23 mouse cellular contexts compared by ENCODE assay signal in genomic region chr1:158414198-158414597, GRCm38 (mm10). TPM values are rescaled to one million over a fixed set of nuclear protein-coding genes. Genes with fewer than 3 reads are reported as not detected.
DNase-seq lines count a peak whose midpoint lies in the region; ATAC-seq lines count a peak whose summit lies in the region.
"Had no signal": no experiment of that assay in that cellular context is flagged by ENCODE, and none has a peak within 500 bp of the region (broad histone marks: within the 10 kb centered on the region; RNA-seq: fewer than 3 reads in every experiment).

No protein-coding gene starts in this region.

- no peaks in the 10 kb centered on the region for H3K27me3 ChIP-seq in forebrain, embryonic 13.5 days
- no peaks in the 10 kb centered on the region for H3K27me3 ChIP-seq in forebrain, embryonic 16.5 days (replicated peaks; ENCODE audit: control insufficient read depth, insufficient read depth, low read length)
- no peaks in the 10 kb centered on the region for H3K27me3 ChIP-seq in forebrain, embryonic 15.5 days
- H3K27me3 ChIP-seq in forebrain, embryonic 10.5 days (ENCODE audit: poor library complexity, severe bottlenecking): no peaks in the 10 kb centered on the region
- no peaks in the 10 kb centered on the region for H3K27me3 ChIP-seq in midbrain, embryonic 15.5 days (replicated peaks)
- no peaks in the 10 kb centered on the region for H3K27me3 ChIP-seq in midbrain, embryonic 14.5 days (ENCODE audit: control insufficient read depth, insufficient read depth, low read length)
- H3K27me3 ChIP-seq: CH12.LX; embryonic facial prominence, embryonic 12.5 days; forebrain, embryonic 12.5 days had no signal

- DNase-seq in forebrain, embryonic 10.5 days (ENCODE audit: extremely low spot score, low spot score): no peak
- DNase-seq in midbrain, embryonic 14.5 days: no peak
- DNase-seq: adrenal gland, adult 8-10 months; adrenal gland, postnatal 14 days; adrenal gland, postnatal 36 days; B cell, adult 2 months; cerebellum, adult 11-12 months; cerebellum, adult 2 months; cerebellum, adult 9-10 months; cerebellum, postnatal 10 days; cerebellum, postnatal 25 days had no signal

- peaks cover 6% of the 10 kb centered on the region; the same call in 1 of the 2 replicates for H3K4me1 ChIP-seq in forebrain, embryonic 13.5 days
- peaks cover 6% of the 10 kb centered on the region for H3K4me1 ChIP-seq in forebrain, embryonic 16.5 days (replicated peaks; ENCODE audit: control insufficient read depth, insufficient read depth, low read length)
- peaks cover 7% of the 10 kb centered on the region; the same call in 1 of the 2 replicates for H3K4me1 ChIP-seq in forebrain, embryonic 15.5 days
- no peaks in the 10 kb centered on the region for H3K4me1 ChIP-seq in forebrain, embryonic 10.5 days
- H3K4me1 ChIP-seq in midbrain, embryonic 15.5 days: peaks cover under 1% of the 10 kb centered on the region; the same call in 1 of the 2 replicates
- no peaks in the 10 kb centered on the region for H3K4me1 ChIP-seq in midbrain, embryonic 14.5 days (ENCODE audit: control insufficient read depth, insufficient read depth, low read length)
- H3K4me1 ChIP-seq: embryonic facial prominence, embryonic 12.5 days; forebrain, embryonic 12.5 days had no signal

- no peaks in the 10 kb centered on the region for H3K9me3 ChIP-seq in forebrain, embryonic 13.5 days (replicated peaks)
- H3K9me3 ChIP-seq in forebrain, embryonic 16.5 days (ENCODE audit: control insufficient read depth, low read length): no peaks in the 10 kb centered on the region
- no peaks in the 10 kb centered on the region for H3K9me3 ChIP-seq in forebrain, embryonic 15.5 days
- no peaks in the 10 kb centered on the region for H3K9me3 ChIP-seq in forebrain, embryonic 10.5 days
- H3K9me3 ChIP-seq in midbrain, embryonic 15.5 days: no peaks in the 10 kb centered on the region
- H3K9me3 ChIP-seq in midbrain, embryonic 14.5 days (ENCODE audit: control insufficient read depth, low read length): no peaks in the 10 kb centered on the region
- H3K9me3 ChIP-seq: embryonic facial prominence, embryonic 10.5 days; embryonic facial prominence, embryonic 12.5 days; forebrain, embryonic 12.5 days had no signal

- H3K36me3 ChIP-seq in forebrain, embryonic 13.5 days (ENCODE audit: poor library complexity, severe bottlenecking): no peaks in the 10 kb centered on the region
- H3K36me3 ChIP-seq in forebrain, embryonic 16.5 days (ENCODE audit: control insufficient read depth, insufficient read depth): no peaks in the 10 kb centered on the region
- H3K36me3 ChIP-seq in forebrain, embryonic 15.5 days: no peaks in the 10 kb centered on the region
- no peaks in the 10 kb centered on the region for H3K36me3 ChIP-seq in forebrain, embryonic 10.5 days (replicated peaks)
- H3K36me3 ChIP-seq in midbrain, embryonic 15.5 days (replicated peaks): no peaks in the 10 kb centered on the region
- H3K36me3 ChIP-seq in midbrain, embryonic 14.5 days (ENCODE audit: control insufficient read depth, insufficient read depth, low read length): no peaks in the 10 kb centered on the region
- H3K36me3 ChIP-seq: embryonic facial prominence, embryonic 10.5 days; embryonic facial prominence, embryonic 12.5 days; forebrain, embryonic 12.5 days; G1E had no signal

- 91% methylated on average over 2 of the region's 2 CpGs for WGBS in forebrain, embryonic 13.5 days
- 94% methylated on average over 2 of the region's 2 CpGs for WGBS in forebrain, embryonic 16.5 days
- 90% methylated on average over 2 of the region's 2 CpGs for WGBS in forebrain, embryonic 15.5 days
- 91% methylated on average over 2 of the region's 2 CpGs for WGBS in forebrain, embryonic 10.5 days
- 92% methylated on average over 2 of the region's 2 CpGs for WGBS in midbrain, embryonic 15.5 days
- WGBS in midbrain, embryonic 14.5 days: 89% methylated on average over 2 of the region's 2 CpGs

- no peak overlapping the region for H3K27ac ChIP-seq in forebrain, embryonic 13.5 days
- no peak overlapping the region for H3K27ac ChIP-seq in forebrain, embryonic 16.5 days (ENCODE audit: low read length)
- no peak overlapping the region for H3K27ac ChIP-seq in forebrain, embryonic 15.5 days (replicated peaks)
- no peak overlapping the region for H3K27ac ChIP-seq in forebrain, embryonic 10.5 days
- no peak overlapping the region for H3K27ac ChIP-seq in midbrain, embryonic 15.5 days
- H3K27ac ChIP-seq in midbrain, embryonic 14.5 days (replicated peaks; ENCODE audit: low read depth, low read length): no peak overlapping the region
- H3K27ac ChIP-seq: embryonic facial prominence, embryonic 10.5 days; embryonic facial prominence, embryonic 12.5 days; forebrain, embryonic 12.5 days had no signal

- H3K4me2 ChIP-seq in forebrain, embryonic 13.5 days: no peak overlapping the region
- H3K4me2 ChIP-seq in forebrain, embryonic 16.5 days (ENCODE audit: low read length): no peak overlapping the region
- H3K4me2 ChIP-seq in forebrain, embryonic 15.5 days (replicated peaks): no peak overlapping the region
- H3K4me2 ChIP-seq in midbrain, embryonic 15.5 days: no peak overlapping the region
- no peak overlapping the region for H3K4me2 ChIP-seq in midbrain, embryonic 14.5 days (ENCODE audit: low read length)
- H3K4me2 ChIP-seq: embryonic facial prominence, embryonic 12.5 days; forebrain, embryonic 12.5 days had no signal

- no peak overlapping the region for H3K4me3 ChIP-seq in forebrain, embryonic 13.5 days
- H3K4me3 ChIP-seq in forebrain, embryonic 16.5 days (replicated peaks; ENCODE audit: low read length): no peak overlapping the region
- no peak overlapping the region for H3K4me3 ChIP-seq in forebrain, embryonic 15.5 days
- no peak overlapping the region for H3K4me3 ChIP-seq in forebrain, embryonic 10.5 days
- H3K4me3 ChIP-seq in midbrain, embryonic 15.5 days: no peak overlapping the region
- no peak overlapping the region for H3K4me3 ChIP-seq in midbrain, embryonic 14.5 days (replicated peaks; ENCODE audit: low read depth, low read length)
- H3K4me3 ChIP-seq: embryonic facial prominence, embryonic 10.5 days; embryonic facial prominence, embryonic 12.5 days; forebrain, embryonic 12.5 days had no signal

- H3K9ac ChIP-seq in forebrain, embryonic 13.5 days: no peak overlapping the region
- no peak overlapping the region for H3K9ac ChIP-seq in forebrain, embryonic 16.5 days (replicated peaks; ENCODE audit: low read depth, low read length)
- H3K9ac ChIP-seq in forebrain, embryonic 15.5 days (replicated peaks): no peak overlapping the region
- no peak overlapping the region for H3K9ac ChIP-seq in midbrain, embryonic 15.5 days
- H3K9ac ChIP-seq in midbrain, embryonic 14.5 days (replicated peaks; ENCODE audit: low read length): no peak overlapping the region
- H3K9ac ChIP-seq: embryonic facial prominence, embryonic 12.5 days; forebrain, embryonic 12.5 days had no signal

- peak; percentile 43; the same call in 1 of the 2 replicates for ATAC-seq in forebrain, embryonic 13.5 days
- no peak for ATAC-seq in forebrain, embryonic 16.5 days
- ATAC-seq in forebrain, embryonic 15.5 days (replicated peaks): peak; percentile 70
- ATAC-seq in midbrain, embryonic 15.5 days (replicated peaks): peak; percentile 65
- ATAC-seq in midbrain, embryonic 14.5 days (ENCODE audit: low FRiP score, low TSS enrichment): no peak
- ATAC-seq: activated CD4-positive, CD25-positive, alpha-beta regulatory T cell, adult 4 months; CD4-positive, CD25-positive, alpha-beta regulatory T cell, adult 4 months; Patski had no signal

RNA-seq across cellular contexts. Expression of gene Astn1, which starts 52.1 kb away (rescaled TPM):
- 24.7 and 28.5 TPM in 2 replicates for polyA plus RNA-seq in forebrain, embryonic 13.5 days (2015; fragmentation: Nextera tagmentation; extraction: Ambion mirVana)
- 37.9 and 42.3 TPM in 2 replicates for polyA plus RNA-seq in forebrain, embryonic 16.5 days (2015; fragmentation: Nextera tagmentation; extraction: Ambion mirVana)
- 34.5 and 35.2 TPM in 2 replicates for polyA plus RNA-seq in forebrain, embryonic 15.5 days (2015; fragmentation: Nextera tagmentation; extraction: Ambion mirVana)
- polyA plus RNA-seq in forebrain, embryonic 10.5 days (2016; fragmentation: Nextera tagmentation; extraction: Ambion mirVana): 7.7 and 8.2 TPM in 2 replicates
- polyA plus RNA-seq in midbrain, embryonic 15.5 days (2015; fragmentation: Nextera tagmentation; extraction: Ambion mirVana): 43.2 and 44.3 TPM in 2 replicates
- polyA plus RNA-seq in midbrain, embryonic 14.5 days (2014; fragmentation: Nextera tagmentation; extraction: Ambion mirVana): 54.8 and 59.6 TPM in 2 replicates
- polyA plus RNA-seq: CD4-positive, CD25-positive, alpha-beta regulatory T cell, adult 4 months; Patski had no signal

RNA-seq across cellular contexts. Expression of gene Brinp2, which starts 58.1 kb away (rescaled TPM):
- 19.0 and 27.1 TPM in 2 replicates for polyA plus RNA-seq in forebrain, embryonic 13.5 days (2015; fragmentation: Nextera tagmentation; extraction: Ambion mirVana)
- polyA plus RNA-seq in forebrain, embryonic 16.5 days (2015; fragmentation: Nextera tagmentation; extraction: Ambion mirVana): 46.4 and 46.5 TPM in 2 replicates
- 42.0 and 43.9 TPM in 2 replicates for polyA plus RNA-seq in forebrain, embryonic 15.5 days (2015; fragmentation: Nextera tagmentation; extraction: Ambion mirVana)
- polyA plus RNA-seq in forebrain, embryonic 10.5 days (2016; fragmentation: Nextera tagmentation; extraction: Ambion mirVana): 1.0 and 2.4 TPM in 2 replicates
- 31.8 and 33.4 TPM in 2 replicates for polyA plus RNA-seq in midbrain, embryonic 15.5 days (2015; fragmentation: Nextera tagmentation; extraction: Ambion mirVana)
- polyA plus RNA-seq in midbrain, embryonic 14.5 days (2014; fragmentation: Nextera tagmentation; extraction: Ambion mirVana): 27.1 and 27.6 TPM in 2 replicates
- polyA plus RNA-seq: G1E, Patski had no signal

Comparison
In these comparisons a context has a peak if more than half of its experiments do, and no peak if none do; other contexts are left out.
1. ATAC-seq: peak in forebrain, embryonic 13.5 days (single experiment), forebrain, embryonic 15.5 days (single experiment) and midbrain, embryonic 15.5 days (single experiment); none in forebrain, embryonic 16.5 days (single experiment) and midbrain, embryonic 14.5 days (single experiment).